Mouse (Mus musculus) myocyte (in vitro differentiated cells): Measurements from ENCODE around the gene Sds.

Experiments
- CEBPB ChIP-seq: IDR thresholded peaks from 2 replicates; pipeline ENCODE4 v1.6.1; 2011; ENCODE audit warnings: mild to moderate bottlenecking, moderate library complexity; ENCODE audit not compliant: poor library complexity, insufficient read depth, severe bottlenecking
- E2F4 ChIP-seq: IDR thresholded peaks from one replicate; pipeline ENCODE4 v1.6.1; 2011; ENCODE audit warnings: mild to moderate bottlenecking, control low read depth, moderate library complexity; ENCODE audit not compliant: insufficient read depth
- MAX ChIP-seq: IDR thresholded peaks from one replicate; pipeline ENCODE4 v1.6.1; 2011; ENCODE audit warnings: low read depth, mild to moderate bottlenecking, control low read depth
- MYOD1 ChIP-seq, 3 experiments: IDR thresholded peaks; one replicate each; pipeline ENCODE4 v1.6.1; 2011; ENCODE audit warnings: control low read depth in 2 of 3, low read depth in 2 of 3, mild to moderate bottlenecking in 2 of 3, moderate library complexity in 1 of 3; ENCODE audit not compliant: insufficient read length in 2 of 3, control insufficient read depth in 1 of 3
- MYOG ChIP-seq, 3 experiments: IDR thresholded peaks; one replicate each; pipeline ENCODE4 v1.6.1; 2011; ENCODE audit warnings: control low read depth in 2 of 3, low read depth in 2 of 3, mild to moderate bottlenecking in 2 of 3; ENCODE audit not compliant: insufficient read length in 2 of 3, control insufficient read depth in 1 of 3, insufficient read depth in 1 of 3
- POLR2A ChIP-seq: IDR thresholded peaks from one replicate; pipeline ENCODE4 v1.6.1; 2011; ENCODE audit warnings: low read depth, mild to moderate bottlenecking, control low read depth, moderate library complexity; ENCODE audit not compliant: insufficient read length
- POLR2AphosphoS2 ChIP-seq: IDR thresholded peaks from one replicate; pipeline ENCODE4 v1.6.1; 2011; ENCODE audit warnings: low read depth, control low read depth; ENCODE audit not compliant: insufficient read length
- REST ChIP-seq: IDR thresholded peaks from one replicate; pipeline ENCODE4 v1.6.1; 2011; ENCODE audit warnings: mild to moderate bottlenecking, control low read depth, moderate library complexity; ENCODE audit not compliant: insufficient read depth, insufficient read length
- SRF ChIP-seq: IDR thresholded peaks from one replicate; pipeline ENCODE4 v1.6.1; 2011; ENCODE audit warnings: low read depth; ENCODE audit not compliant: control insufficient read depth, insufficient read length
- TCF12 ChIP-seq: IDR thresholded peaks from one replicate; pipeline ENCODE4 v1.6.1; 2011; ENCODE audit warnings: mild to moderate bottlenecking, control low read depth; ENCODE audit not compliant: poor library complexity, insufficient read depth, severe bottlenecking
- TCF3 ChIP-seq: IDR thresholded peaks from one replicate; pipeline ENCODE4 v1.6.1; 2011; ENCODE audit warnings: low read depth, control low read depth; ENCODE audit not compliant: insufficient read length
- USF1 ChIP-seq: IDR thresholded peaks from one replicate; pipeline ENCODE4 v1.6.1; 2011; ENCODE audit warnings: low read depth, mild to moderate bottlenecking, control low read depth, moderate library complexity

- TF ChIP-seq USF1 = no peak
- no peak for TF ChIP-seq POLR2A
- no peak for TF ChIP-seq E2F4
- no peak for TF ChIP-seq TCF12
- TF ChIP-seq REST = no peak
- TF ChIP-seq POLR2AphosphoS2 = no peak
- TF ChIP-seq CEBPB = no peak
- TF ChIP-seq TCF3 = no peak
- TF ChIP-seq MAX = no peak
- no peak for TF ChIP-seq MYOD1 (IDR thresholded peaks at IDR 0.05; ENCODE audit: control insufficient read depth in 1 of 3, insufficient read length in 2 of 3, low read depth in 2 of 3)
- no peak for TF ChIP-seq MYOG (IDR thresholded peaks at IDR 0.05; ENCODE audit: control insufficient read depth in 1 of 3, insufficient read depth in 1 of 3, insufficient read length in 2 of 3, low read depth in 2 of 3)
- no peak for TF ChIP-seq SRF
These were observed 39.3 kb upstream of the Sds start for GRCm38 (mm10) chr5:120436885-120437495.
